Mouse (Mus musculus) CD4-positive naive resting alpha-beta T cell, adult 76 days (primary cell): ENCODE results near the gene Vmn1r85. TPM values are rescaled to one million over a fixed set of nuclear protein-coding genes. Genes with fewer than 3 reads are reported as not detected.

Source experiments
- total RNA-seq: library from RNA; stranded (reverse); gene quantifications from one replicate; pipeline ENCODE4 v1.2.4, GENCODE M21; 2023

Vmn1r85 gene
- total RNA-seq = not detected

GRCm38 (mm10) chr7:13095073-13095472 lies at the start of gene Vmn1r85:
Gene Vmn1r85, minus strand, starts transcription at chr7:13095173.

GRCm38 (mm10) chr7:13140057-13140456 lies 45.1 kb upstream of the Vmn1r85 start, which contains the start of gene Vmn1r87:
Gene Vmn1r87, minus strand, starts transcription at chr7:13140157.

GRCm38 (mm10) chr7:13119817-13120216 lies 24.8 kb upstream of the Vmn1r85 start, which contains the start of gene Vmn1r86:
Gene Vmn1r86, minus strand, starts transcription at chr7:13119917.

GRCm38 (mm10) chr7:13054287-13055010 lies 40.5 kb downstream of the Vmn1r85 start, which contains the start of gene Mzf1:
Gene Mzf1, minus strand, starts transcription at chr7:13054764.

GRCm38 (mm10) chr7:13037901-13038555 lies 56.9 kb downstream of the Vmn1r85 start, which contains the start of gene Ube2m:
Gene Ube2m, minus strand, starts transcription at chr7:13038275.

GRCm38 (mm10) chr7:13034148-13034977 lies 60.6 kb downstream of the Vmn1r85 start, which contains the start of gene Chmp2a:
Gene Chmp2a, minus strand, starts transcription at chr7:13034807.

Other genes with a start within 250 kb of the Vmn1r85 start
- 0.82 TPM for gene Zfp128, start 214.0 kb downstream of the Vmn1r85 start, total RNA-seq
- gene Zscan22, start 197.4 kb downstream of the Vmn1r85 start, total RNA-seq = 8.8 TPM
- gene Rps5, start 172.9 kb downstream of the Vmn1r85 start, total RNA-seq = 2,676 TPM
- gene Rnf225, start 167.8 kb downstream of the Vmn1r85 start, total RNA-seq = 1.3 TPM
- gene Zfp324, start 129.3 kb downstream of the Vmn1r85 start, total RNA-seq = 1.5 TPM
- gene Zfp446, start 117.3 kb downstream of the Vmn1r85 start, total RNA-seq = 7.4 TPM
- 0.35 TPM for gene Slc27a5, start 97.0 kb downstream of the Vmn1r85 start, total RNA-seq
- 362 TPM for gene Trim28, start 96.1 kb downstream of the Vmn1r85 start, total RNA-seq
- 11.5 TPM for gene Zbtb45, start 85.1 kb downstream of the Vmn1r85 start, total RNA-seq
- gene Chmp2a, start 60.4 kb downstream of the Vmn1r85 start, total RNA-seq = 90.7 TPM
- gene Ube2m, start 56.9 kb downstream of the Vmn1r85 start, total RNA-seq = 77.5 TPM
- 0.64 TPM for gene Mzf1, start 40.4 kb downstream of the Vmn1r85 start, total RNA-seq
- not detected for gene Vmn1r86, start 24.7 kb upstream of the Vmn1r85 start, total RNA-seq
- not detected for gene Vmn1r87, start 45.0 kb upstream of the Vmn1r85 start, total RNA-seq
- 0.09 TPM for gene Vmn1r88, start 64.4 kb upstream of the Vmn1r85 start, total RNA-seq
- not detected for gene Vmn1r89, start 117.8 kb upstream of the Vmn1r85 start, total RNA-seq
- 19.4 TPM for gene Lig1, start 182.1 kb upstream of the Vmn1r85 start, total RNA-seq
- 6.4 TPM for gene Zswim9, start 183.5 kb upstream of the Vmn1r85 start, total RNA-seq
- gene Pla2g4c, start 229.5 kb upstream of the Vmn1r85 start, total RNA-seq = 0.18 TPM